24 mouse cellular contexts compared by ENCODE assay signal in the genomic region with DNA sequence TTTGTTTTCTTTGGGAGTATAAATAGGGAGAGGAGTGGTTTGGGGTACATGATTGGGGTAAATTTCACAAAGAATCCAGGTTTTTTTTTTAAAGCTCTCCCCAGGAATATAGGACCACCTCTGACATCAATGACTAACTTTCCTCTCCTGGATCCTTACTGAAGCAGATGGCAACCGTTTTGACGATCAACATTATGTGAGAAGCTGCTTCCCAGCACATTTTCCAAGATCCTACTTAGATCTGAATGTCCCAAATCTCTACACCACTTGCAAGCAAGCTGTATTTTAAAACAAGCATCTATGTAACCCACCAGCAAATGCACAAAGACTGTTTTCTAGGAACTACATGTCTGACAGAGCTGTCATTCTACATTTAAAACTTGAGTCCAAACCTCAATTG.
"Had no signal": no experiment of that assay in that cellular context is flagged by ENCODE, and none has a peak within 500 bp of the region (broad histone marks: within the 10 kb centered on the region; RNA-seq: fewer than 3 reads in every experiment).

No protein-coding gene starts in this region.

- H3K27ac ChIP-seq: heart, adult 2 months; heart, embryonic 13.5 days; heart, embryonic 15.5 days; hindbrain, embryonic 13.5 days; hindbrain, embryonic 15.5 days; hindbrain, postnatal 0 days; kidney, embryonic 15.5 days; kidney, postnatal 0 days; left cerebral cortex, adult 2 months; limb, embryonic 13.5 days; limb, embryonic 15.5 days; liver, embryonic 12.5 days had no signal

- H3K4me1 ChIP-seq: heart, embryonic 13.5 days; heart, embryonic 15.5 days; hindbrain, embryonic 13.5 days; hindbrain, embryonic 15.5 days; kidney, embryonic 15.5 days; limb, embryonic 13.5 days; limb, embryonic 15.5 days; liver, embryonic 12.5 days had no signal

- DNase-seq: gastrocnemius, postnatal 14 days; gastrocnemius, postnatal 36 days; heart, adult 11 months; heart, adult 2 months; heart, postnatal 14 days; heart, postnatal 36 days; kidney, adult 11 months; kidney, adult 2 months; kidney, adult 9 months; kidney, postnatal 14 days; kidney, postnatal 36 days; layer of hippocampus, postnatal 36 days; left cerebral cortex, postnatal 4 days had no signal

- H3K4me3 ChIP-seq: heart, adult 2 months; heart, embryonic 13.5 days; heart, embryonic 15.5 days; hindbrain, embryonic 13.5 days; hindbrain, embryonic 15.5 days; kidney, embryonic 15.5 days; left cerebral cortex, adult 2 months; limb, embryonic 13.5 days; limb, embryonic 15.5 days; liver, embryonic 12.5 days had no signal
